Mouse (Mus musculus) limb, embryonic 12.5 days (tissue): ENCODE data around the gene Zfp809. TPM values are rescaled to one million over a fixed set of nuclear protein-coding genes. Genes with fewer than 3 reads are reported as not detected.
"Not testable (repeated sequence)": the region's sequence is repeated elsewhere in the genome, so short reads cannot be mapped to it uniquely, and the experiment has no call there.

Experiments
- ATAC-seq: fragments of 200-750 bp; cut with Nextera tagmentation; 2 replicates; pipeline ENCODE4 v1.8.0; 2017; ENCODE audit warnings: low read depth, moderate TSS enrichment; ENCODE audit not compliant: insufficient number of reproducible peaks, insufficient read depth, low FRiP score, low TSS enrichment
- H3K27ac ChIP-seq: fragments of 300-500 bp; sonication (generic); 2 replicates; pipeline ENCODE4 v1.5.1; 2016; ENCODE audit warnings: mild to moderate bottlenecking, moderate library complexity
- H3K27me3 ChIP-seq: fragments of 300-500 bp; sonication (generic); 2 replicates; pipeline ENCODE4 v1.6.1; 2016; ENCODE audit warnings: mild to moderate bottlenecking, moderate library complexity
- H3K36me3 ChIP-seq: fragments of 300-500 bp; sonication (generic); 2 replicates; pipeline ENCODE4 v1.6.1; 2016; ENCODE audit warnings: mild to moderate bottlenecking, moderate library complexity
- H3K4me1 ChIP-seq: fragments of 300-500 bp; sonication (generic); replicated peaks from 2 replicates; pipeline ENCODE4 v1.6.1; 2016
- H3K4me2 ChIP-seq: fragments of 300-500 bp; sonication (generic); 2 replicates; pipeline ENCODE4 v1.6.1; 2016; ENCODE audit warnings: mild to moderate bottlenecking, moderate library complexity
- H3K4me3 ChIP-seq: fragments of 300-500 bp; sonication (generic); replicated peaks from 2 replicates; pipeline ENCODE4 v1.5.1; 2016; ENCODE audit warnings: mild to moderate bottlenecking
- H3K9ac ChIP-seq: fragments of 300-500 bp; sonication (generic); replicated peaks from 2 replicates; pipeline ENCODE4 v1.6.1; 2016; ENCODE audit warnings: mild to moderate bottlenecking, moderate library complexity
- H3K9me3 ChIP-seq: fragments of 300-500 bp; sonication (generic); 2 replicates; pipeline ENCODE4 v1.6.1; 2016; ENCODE audit warnings: mild to moderate bottlenecking, moderate library complexity
- WGBS: fragments of 180-500 bp; shearing (Covaris S2); methylation state at CpG from one replicate; pipeline ENCODE4 v1.1.7; 2016; 5-methylcytosine and 5-hydroxymethylcytosine counted together
- polyA plus RNA-seq: library from polyadenylated mRNA; unstranded; fragments of >200 nt; fragmentation: Nextera tagmentation; extraction: Ambion mirVana; gene quantifications from 2 replicates; pipeline ENCODE4 v1.2.1, GENCODE M21; 2016

Gene Zfp809
- polyA plus RNA-seq, result 12.0 and 13.6 TPM in 2 replicates

- ATAC-seq, result peak; percentile 97
- Histone ChIP-seq H3K4me1 (no peaks in the 10 kb centered on the region), H3K4me3 (peak within 1 kb of the TSS; percentile 72), H3K9me3 (no peaks in the 10 kb centered on the region), H3K27me3 (no peaks in the 10 kb centered on the region), H3K4me2 (peak within 1 kb of the TSS; percentile 74), H3K27ac (peak within 1 kb of the TSS; percentile 89), H3K36me3 (no peaks in the 10 kb centered on the region), H3K9ac (peak within 1 kb of the TSS; percentile 79)
- 2% methylated on average over 35 of the region's 35 CpGs for WGBS
These were observed at the start of gene Zfp809 for GRCm38 (mm10) chr9:22225581-22226388. TSS of gene Zfp809 (plus strand) at chr9:22225714.

- Histone ChIP-seq H3K36me3 (no peaks in the 10 kb centered on the region), H3K27ac (no peak within 1 kb of the TSS), H3K4me2 (peak within 1 kb of the TSS; percentile 73), H3K27me3 (peaks cover 16% of the 10 kb centered on the region), H3K9me3 (peaks cover 14% of the 10 kb centered on the region; the same call in 1 of the 2 replicates), H3K4me3 (peak within 1 kb of the TSS; percentile 46), H3K4me1 (no peaks in the 10 kb centered on the region), H3K9ac (peak within 1 kb of the TSS; percentile 52)
- WGBS, result 13% methylated on average over 43 of the region's 43 CpGs
- peak; percentile 59 for ATAC-seq
These were observed 37.4 kb upstream of the Zfp809 start, which contains the start of gene Zfp872 for GRCm38 (mm10) chr9:22188025-22188611. TSS of gene Zfp872 (plus strand) at chr9:22188090.

- Histone ChIP-seq H3K4me1 (no peaks in the 10 kb centered on the region), H3K4me3 (no peak overlapping the region), H3K36me3 (no peaks in the 10 kb centered on the region), H3K9me3 (peaks cover 33% of the 10 kb centered on the region), H3K27me3 (no peaks in the 10 kb centered on the region), H3K4me2 (no peak overlapping the region), H3K27ac (no peak overlapping the region), H3K9ac (no peak overlapping the region)
- ATAC-seq, result no peak
- WGBS, result 36% methylated on average over 5 of the region's 5 CpGs
These were observed 29.1 kb upstream of the Zfp809 start for GRCm38 (mm10) chr9:22196412-22196811.

GRCm38 (mm10) chr9:22213785-22214194 is 11.7 kb upstream of the Zfp809 start:
- H3K36me3 ChIP-seq, result no peaks in the 10 kb centered on the region
- H3K9ac ChIP-seq, result no peak overlapping the region
- no peak overlapping the region for H3K4me3 ChIP-seq
- H3K4me1 ChIP-seq, result no peaks in the 10 kb centered on the region
- H3K4me2 ChIP-seq, result no peak overlapping the region
- WGBS, result 73% methylated on average over 2 of the region's 2 CpGs
- H3K9me3 ChIP-seq, result no peaks in the 10 kb centered on the region
- no peak for ATAC-seq
- H3K27ac ChIP-seq, result no peak overlapping the region
- H3K27me3 ChIP-seq, result no peaks in the 10 kb centered on the region

GRCm38 (mm10) chr9:22214549-22214948 is 11.0 kb upstream of the Zfp809 start:
- 76% methylated on average over 2 of the region's 2 CpGs for WGBS
- no peak for ATAC-seq

GRCm38 (mm10) chr9:22216705-22217104 is 8.8 kb upstream of the Zfp809 start:
- 56% methylated on average over 3 of the region's 3 CpGs for WGBS
- Histone ChIP-seq H3K9me3 (no peaks in the 10 kb centered on the region), H3K4me2 (no peak overlapping the region), H3K36me3 (no peaks in the 10 kb centered on the region), H3K4me1 (no peaks in the 10 kb centered on the region), H3K4me3 (no peak overlapping the region), H3K9ac (no peak overlapping the region), H3K27me3 (no peaks in the 10 kb centered on the region), H3K27ac (no peak overlapping the region)
- no peak for ATAC-seq

More at GRCm38 (mm10) chr9:22214549-22214948, 11.0 kb upstream of the Zfp809 start:
- Histone ChIP-seq H3K4me2 (no peak overlapping the region), H3K27me3 (no peaks in the 10 kb centered on the region), H3K4me3 (no peak overlapping the region), H3K9ac (no peak overlapping the region), H3K4me1 (no peaks in the 10 kb centered on the region), H3K27ac (no peak overlapping the region), H3K9me3 (no peaks in the 10 kb centered on the region), H3K36me3 (no peaks in the 10 kb centered on the region)

- Histone ChIP-seq H3K9me3 (no peaks in the 10 kb centered on the region), H3K36me3 (no peaks in the 10 kb centered on the region), H3K4me1 (no peaks in the 10 kb centered on the region), H3K4me3 (no peak overlapping the region), H3K9ac (no peak overlapping the region), H3K27me3 (no peaks in the 10 kb centered on the region), H3K4me2 (no peak overlapping the region), H3K27ac (no peak overlapping the region)
- 39% methylated on average over 6 of the region's 8 CpGs for WGBS
- no peak for ATAC-seq
These were observed 7.5 kb upstream of the Zfp809 start for GRCm38 (mm10) chr9:22217858-22218493.

- 94% methylated on average over 4 of the region's 4 CpGs for WGBS
- no peaks in the 10 kb centered on the region for H3K36me3 ChIP-seq
- no peak overlapping the region for H3K4me3 ChIP-seq
These were observed 1.4 kb upstream of the Zfp809 start for GRCm38 (mm10) chr9:22224066-22224465.

GRCm38 (mm10) chr9:22224536-22225503 is 694 bp upstream of the Zfp809 start:
- H3K36me3 ChIP-seq, result no peaks in the 10 kb centered on the region
- peak overlapping the region; percentile 72 for H3K4me3 ChIP-seq
- H3K4me2 ChIP-seq, result peak overlapping the region; percentile 74
- no peaks in the 10 kb centered on the region for H3K27me3 ChIP-seq
- H3K4me1 ChIP-seq, result no peaks in the 10 kb centered on the region
- H3K9ac ChIP-seq, result peak overlapping the region; percentile 79
- H3K9me3 ChIP-seq, result no peaks in the 10 kb centered on the region
- WGBS, result 24% methylated on average over 17 of the region's 17 CpGs
- peak; percentile 40 for ATAC-seq
- H3K27ac ChIP-seq, result no peak overlapping the region; the same call in 1 of the 2 replicates

More at GRCm38 (mm10) chr9:22224066-22224465, 1.4 kb upstream of the Zfp809 start:
- no peak for ATAC-seq
- H3K27ac ChIP-seq, result no peak overlapping the region
- no peaks in the 10 kb centered on the region for H3K9me3 ChIP-seq
- no peak overlapping the region for H3K4me2 ChIP-seq
- H3K27me3 ChIP-seq, result no peaks in the 10 kb centered on the region
- no peak overlapping the region for H3K9ac ChIP-seq
- no peaks in the 10 kb centered on the region for H3K4me1 ChIP-seq

- H3K36me3 ChIP-seq, ATAC-seq, H3K27me3 ChIP-seq, H3K4me1 ChIP-seq, H3K9me3 ChIP-seq, H3K27ac ChIP-seq, H3K9ac ChIP-seq: not testable (repeated sequence)
- H3K4me2 ChIP-seq, result peak overlapping the region; percentile 74
- H3K4me3 ChIP-seq, result peak overlapping the region; percentile 72
- WGBS, result 70% methylated on average over 7 of the region's 7 CpGs
These were observed 817 bp downstream of the Zfp809 start for GRCm38 (mm10) chr9:22226389-22226673.
